ENCODE assay signal across 20 mouse cellular contexts in genomic region chr7:130147230-130147629, GRCm38 (mm10).
DNase-seq lines count a peak whose midpoint lies in the region; ATAC-seq lines count a peak whose summit lies in the region.
"Had no signal": no experiment of that assay in that cellular context is flagged by ENCODE, and none has a peak within 500 bp of the region (broad histone marks: within the 10 kb centered on the region; RNA-seq: fewer than 3 reads in every experiment).

No protein-coding gene starts in this region.

- H3K4me3 ChIP-seq in heart, embryonic 13.5 days, result no peak overlapping the region
- H3K4me3 ChIP-seq in embryonic facial prominence, embryonic 14.5 days (ENCODE audit: low read depth, low read length), result no peak overlapping the region
- no peak overlapping the region for H3K4me3 ChIP-seq in embryonic facial prominence, embryonic 15.5 days (replicated peaks)
- H3K4me3 ChIP-seq: erythroblast, embryonic 14.5 days; forebrain, embryonic 12.5 days; forebrain, embryonic 15.5 days; hindbrain, embryonic 12.5 days; hindbrain, embryonic 15.5 days had no signal

- H3K4me2 ChIP-seq in heart, embryonic 13.5 days, result no peak overlapping the region
- no peak overlapping the region for H3K4me2 ChIP-seq in embryonic facial prominence, embryonic 14.5 days (ENCODE audit: low read depth, low read length)
- H3K4me2 ChIP-seq in embryonic facial prominence, embryonic 15.5 days (replicated peaks), result no peak overlapping the region
- H3K4me2 ChIP-seq: forebrain, embryonic 12.5 days; forebrain, embryonic 15.5 days; hindbrain, embryonic 12.5 days; hindbrain, embryonic 15.5 days had no signal

- ATAC-seq in heart, embryonic 13.5 days (ENCODE audit: extremely low read depth, insufficient number of reproducible peaks, low FRiP score, low TSS enrichment), result no peak
- ATAC-seq in embryonic facial prominence, embryonic 14.5 days (ENCODE audit: low read depth), result peak; percentile 15; the same call in 1 of the 2 replicates
- peak; percentile 70 for ATAC-seq in embryonic facial prominence, embryonic 15.5 days (ENCODE audit: insufficient number of reproducible peaks, low FRiP score, low TSS enrichment, low read depth)
- ATAC-seq: CD4-positive, CD25-positive, alpha-beta regulatory T cell, adult 4 months; forebrain, embryonic 15.5 days had no signal

- no peaks in the 10 kb centered on the region for H3K9me3 ChIP-seq in heart, embryonic 13.5 days
- H3K9me3 ChIP-seq in embryonic facial prominence, embryonic 14.5 days (ENCODE audit: control insufficient read depth, low read length), result no peaks in the 10 kb centered on the region
- H3K9me3 ChIP-seq in embryonic facial prominence, embryonic 15.5 days (replicated peaks), result no peaks in the 10 kb centered on the region
- H3K9me3 ChIP-seq: forebrain, embryonic 12.5 days; forebrain, embryonic 15.5 days; hindbrain, embryonic 12.5 days; hindbrain, embryonic 15.5 days had no signal

- H3K27me3 ChIP-seq in heart, embryonic 13.5 days (replicated peaks), result no peaks in the 10 kb centered on the region
- H3K27me3 ChIP-seq in embryonic facial prominence, embryonic 14.5 days (replicated peaks; ENCODE audit: control insufficient read depth, insufficient read depth, low read length), result no peaks in the 10 kb centered on the region
- H3K27me3 ChIP-seq in embryonic facial prominence, embryonic 15.5 days, result no peaks in the 10 kb centered on the region
- H3K27me3 ChIP-seq: forebrain, embryonic 12.5 days; forebrain, embryonic 15.5 days; hindbrain, embryonic 12.5 days; hindbrain, embryonic 15.5 days had no signal

- H3K27ac ChIP-seq in heart, embryonic 13.5 days (replicated peaks), result peak overlapping the region; percentile 70; the same call in 1 of the 2 replicates
- peak overlapping the region; percentile 48 for H3K27ac ChIP-seq in embryonic facial prominence, embryonic 14.5 days (replicated peaks; ENCODE audit: low read depth, low read length)
- H3K27ac ChIP-seq in embryonic facial prominence, embryonic 15.5 days (replicated peaks), result peak overlapping the region; percentile 51; the same call in 1 of the 2 replicates
- H3K27ac ChIP-seq: forebrain, embryonic 12.5 days; forebrain, embryonic 15.5 days; hindbrain, embryonic 12.5 days; hindbrain, embryonic 15.5 days had no signal

- H3K9ac ChIP-seq in heart, embryonic 13.5 days, result no peak overlapping the region
- no peak overlapping the region for H3K9ac ChIP-seq in embryonic facial prominence, embryonic 14.5 days (ENCODE audit: low read depth, low read length)
- H3K9ac ChIP-seq in embryonic facial prominence, embryonic 15.5 days, result no peak overlapping the region
- H3K9ac ChIP-seq: forebrain, embryonic 12.5 days; forebrain, embryonic 15.5 days; hindbrain, embryonic 12.5 days; hindbrain, embryonic 15.5 days had no signal

- WGBS in heart, embryonic 13.5 days, result 80% methylated on average over 7 of the region's 7 CpGs
- WGBS in embryonic facial prominence, embryonic 14.5 days, result 82% methylated on average over 7 of the region's 7 CpGs
- 65% methylated on average over 7 of the region's 7 CpGs for WGBS in embryonic facial prominence, embryonic 15.5 days

- no peak for DNase-seq in heart, adult 9 months (ENCODE audit: low spot score in 2 of 2)
- DNase-seq in embryonic facial prominence, embryonic 14.5 days (ENCODE audit: low spot score), result peak; percentile 61
- DNase-seq in left cerebral cortex, adult 18-20 months (ENCODE audit: low spot score in 2 of 2), result no peak
- no peak for DNase-seq in kidney, adult 18-20 months
- DNase-seq: adrenal gland, adult 2 months; adrenal gland, postnatal 14 days; cerebellum, adult 11 months; cerebellum, adult 2 months; cerebellum, adult 9-11 months; cerebellum, postnatal 25 days; gastrocnemius, postnatal 36 days; kidney, adult 11 months had no signal

- H3K36me3 ChIP-seq in heart, embryonic 13.5 days, result no peaks in the 10 kb centered on the region
- H3K36me3 ChIP-seq in embryonic facial prominence, embryonic 14.5 days (ENCODE audit: control insufficient read depth, insufficient read depth, low read length), result no peaks in the 10 kb centered on the region
- no peaks in the 10 kb centered on the region for H3K36me3 ChIP-seq in embryonic facial prominence, embryonic 15.5 days
- H3K36me3 ChIP-seq: forebrain, embryonic 12.5 days; forebrain, embryonic 15.5 days; hindbrain, embryonic 12.5 days; hindbrain, embryonic 15.5 days had no signal

- peaks cover 51% of the 10 kb centered on the region for H3K4me1 ChIP-seq in heart, embryonic 13.5 days
- H3K4me1 ChIP-seq in embryonic facial prominence, embryonic 14.5 days (ENCODE audit: control insufficient read depth, insufficient read depth, low read length), result 0 out of 2 replicates have a peak, but pooled peaks cover 5% of the 10 kb centered on the region
- H3K4me1 ChIP-seq in embryonic facial prominence, embryonic 15.5 days, result peaks cover 8% of the 10 kb centered on the region
- H3K4me1 ChIP-seq: forebrain, embryonic 12.5 days; forebrain, embryonic 15.5 days; hindbrain, embryonic 12.5 days; hindbrain, embryonic 15.5 days had no signal
